Mouse (Mus musculus): Measurements from ENCODE around the gene Slc2a8. TPM values are rescaled to one million over a fixed set of nuclear protein-coding genes. Genes with fewer than 3 reads are reported as not detected.

Gene Slc2a8
- polyA plus RNA-seq, 1 experiment, result 6.7 TPM

DNA sequence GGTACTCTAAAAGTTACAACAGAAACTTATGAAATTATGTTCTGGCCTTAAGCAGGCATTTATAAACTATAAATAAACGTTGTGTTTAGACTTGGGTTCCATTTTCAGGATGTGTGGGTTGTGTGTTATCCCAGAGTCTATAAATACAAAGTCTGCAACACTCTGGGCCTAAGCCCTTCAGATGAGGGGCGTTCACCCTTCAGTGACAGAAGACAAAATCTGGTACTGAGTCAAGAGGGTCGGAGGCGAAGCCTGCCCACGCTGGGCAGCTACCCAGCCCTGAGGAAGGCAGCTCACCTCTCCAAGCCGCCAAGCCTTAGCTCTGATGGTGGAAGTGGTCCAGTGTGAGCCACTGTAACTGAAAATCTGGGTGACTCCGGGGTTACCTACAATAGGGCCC is 20.3 kb upstream of the Slc2a8 start:
- WGBS, result 81% methylated on average over 7 of the region's 7 CpGs
- no peak for TF ChIP-seq CTCF (IDR thresholded peaks at IDR 0.05; ENCODE audit: control insufficient read depth, insufficient read depth, low read length)
- no peak for TF ChIP-seq POLR2A (IDR thresholded peaks at IDR 0.05; ENCODE audit: borderline replicate concordance, control insufficient read depth, low read depth, low read length)
- no peak overlapping the region for H3K27ac ChIP-seq (ENCODE audit: control insufficient read depth, insufficient read depth, low read depth, low read length, poor library complexity)

DNA sequence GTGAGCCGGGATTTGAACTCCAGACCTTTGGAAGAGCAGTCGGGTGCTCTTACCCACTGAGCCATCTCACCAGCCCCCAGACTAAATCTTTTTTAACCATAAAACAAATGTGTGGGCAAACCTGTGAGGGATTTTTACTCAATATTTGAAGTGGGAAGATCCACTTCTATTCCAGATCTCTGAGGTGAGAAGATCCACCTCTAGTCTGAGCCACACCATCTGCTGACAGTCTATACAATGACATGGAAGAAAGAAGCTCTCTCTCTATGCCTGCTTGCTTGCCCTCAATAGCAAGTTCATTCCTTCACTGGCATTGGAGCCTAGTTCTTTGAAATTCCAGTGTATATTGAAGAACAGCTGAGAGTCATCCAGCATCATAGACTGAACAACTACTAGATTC is 17.9 kb upstream of the Slc2a8 start:
- no peak overlapping the region for H3K27ac ChIP-seq (ENCODE audit: control insufficient read depth, insufficient read depth, low read depth, low read length, poor library complexity)
- no peak overlapping the region for H3K4me3 ChIP-seq (replicated peaks; ENCODE audit: control insufficient read depth, low read depth, low read length)
- no peaks in the 10 kb centered on the region for H3K4me1 ChIP-seq (ENCODE audit: control insufficient read depth, insufficient read depth, low read length)
- TF ChIP-seq CTCF (IDR thresholded peaks at IDR 0.05; ENCODE audit: control insufficient read depth, insufficient read depth, low read length) (no peak), POLR2A (IDR thresholded peaks at IDR 0.05; ENCODE audit: borderline replicate concordance, control insufficient read depth, low read depth, low read length) (no peak)
- 75% methylated on average over 2 of the region's 2 CpGs for WGBS

More for the DNA sequence above, 20.3 kb upstream of the Slc2a8 start:
- Histone ChIP-seq H3K4me3 (replicated peaks; ENCODE audit: control insufficient read depth, low read depth, low read length) (no peak overlapping the region), H3K4me1 (ENCODE audit: control insufficient read depth, insufficient read depth, low read length) (no peaks in the 10 kb centered on the region)

DNA sequence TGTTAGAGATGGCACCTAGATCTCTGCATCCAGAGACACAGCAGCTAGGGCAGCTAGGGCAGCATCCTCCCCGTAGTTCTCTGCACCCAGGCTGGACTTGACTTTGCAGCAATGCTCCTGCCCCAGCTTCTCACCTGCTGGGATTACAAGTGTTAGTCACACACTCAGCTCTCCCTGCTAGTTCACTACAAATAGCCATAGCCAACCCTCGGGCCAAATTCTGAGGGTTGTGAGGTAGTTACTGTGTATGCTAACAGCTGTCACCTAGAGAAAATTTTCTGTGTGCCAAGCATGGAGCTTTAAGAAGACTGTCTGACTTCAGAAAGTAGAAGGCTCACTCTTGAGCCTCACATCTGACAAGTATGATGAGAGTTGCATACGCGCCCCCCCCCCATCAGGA is 15.9 kb upstream of the Slc2a8 start:
- no peak overlapping the region for H3K4me3 ChIP-seq (replicated peaks; ENCODE audit: control insufficient read depth, low read depth, low read length)
- H3K27ac ChIP-seq (ENCODE audit: control insufficient read depth, insufficient read depth, low read depth, low read length, poor library complexity), result no peak overlapping the region
- TF ChIP-seq CTCF (IDR thresholded peaks at IDR 0.05; ENCODE audit: control insufficient read depth, insufficient read depth, low read length), result no peak
- TF ChIP-seq POLR2A (IDR thresholded peaks at IDR 0.05; ENCODE audit: borderline replicate concordance, control insufficient read depth, low read depth, low read length), result no peak
- 78% methylated on average over 4 of the region's 4 CpGs for WGBS
- no peaks in the 10 kb centered on the region for H3K4me1 ChIP-seq (ENCODE audit: control insufficient read depth, insufficient read depth, low read length)

DNA sequence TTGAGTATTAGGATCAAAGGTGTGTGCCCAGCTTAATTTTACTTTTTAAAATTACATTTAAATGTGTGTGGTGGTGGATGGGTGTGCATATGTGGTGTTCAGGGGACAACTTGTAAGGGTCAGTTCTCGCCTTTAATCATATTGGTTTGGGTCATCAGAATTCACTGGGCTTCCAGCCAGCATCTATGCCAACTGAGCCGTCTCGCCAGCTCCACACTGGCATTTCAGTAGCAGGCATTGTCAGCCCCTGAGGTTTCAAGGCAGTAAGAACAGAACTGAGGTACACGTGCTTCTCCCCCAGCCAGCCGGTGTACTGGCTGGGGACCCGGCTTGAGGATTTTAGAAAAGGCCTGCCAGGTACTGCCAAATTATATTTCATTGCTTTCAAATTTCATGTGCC is 15.2 kb upstream of the Slc2a8 start:
- TF ChIP-seq POLR2A (IDR thresholded peaks at IDR 0.05; ENCODE audit: borderline replicate concordance, control insufficient read depth, low read depth, low read length), result no peak
- TF ChIP-seq CTCF (IDR thresholded peaks at IDR 0.05; ENCODE audit: control insufficient read depth, insufficient read depth, low read length), result no peak
- Histone ChIP-seq H3K4me1 (ENCODE audit: control insufficient read depth, insufficient read depth, low read length) (no peaks in the 10 kb centered on the region), H3K27ac (ENCODE audit: control insufficient read depth, insufficient read depth, low read depth, low read length, poor library complexity) (no peak overlapping the region), H3K4me3 (replicated peaks; ENCODE audit: control insufficient read depth, low read depth, low read length) (no peak overlapping the region)
- WGBS, result 74% methylated on average over 6 of the region's 6 CpGs

DNA sequence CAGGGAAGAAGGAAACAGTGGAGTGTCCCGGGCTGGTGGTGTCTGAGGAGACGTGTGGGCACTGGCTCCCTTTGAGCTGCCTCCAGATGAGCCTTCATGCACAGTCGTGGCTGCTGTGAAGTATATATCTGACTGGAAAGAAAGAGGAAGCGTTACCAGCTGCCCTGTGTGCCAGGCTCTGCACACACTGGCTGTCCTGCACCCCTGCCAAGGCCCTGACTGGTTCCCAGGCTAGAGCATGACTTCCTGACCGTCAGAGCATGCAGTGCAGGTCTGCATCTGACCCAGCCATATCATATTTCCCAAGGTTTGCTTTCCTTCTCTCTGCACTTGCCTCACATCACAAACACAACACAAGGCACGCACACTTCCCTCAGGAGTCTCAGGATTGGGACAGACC is 10.2 kb upstream of the Slc2a8 start:
- Histone ChIP-seq H3K4me3 (replicated peaks; ENCODE audit: control insufficient read depth, low read depth, low read length) (no peak overlapping the region), H3K27ac (ENCODE audit: control insufficient read depth, insufficient read depth, low read depth, low read length, poor library complexity) (no peak overlapping the region), H3K4me1 (ENCODE audit: control insufficient read depth, insufficient read depth, low read length) (no peaks in the 10 kb centered on the region)
- WGBS, result 8% methylated on average over 6 of the region's 6 CpGs
- TF ChIP-seq POLR2A (IDR thresholded peaks at IDR 0.05; ENCODE audit: borderline replicate concordance, control insufficient read depth, low read depth, low read length) (no peak), CTCF (IDR thresholded peaks at IDR 0.05; ENCODE audit: control insufficient read depth, insufficient read depth, low read length) (no peak)

DNA sequence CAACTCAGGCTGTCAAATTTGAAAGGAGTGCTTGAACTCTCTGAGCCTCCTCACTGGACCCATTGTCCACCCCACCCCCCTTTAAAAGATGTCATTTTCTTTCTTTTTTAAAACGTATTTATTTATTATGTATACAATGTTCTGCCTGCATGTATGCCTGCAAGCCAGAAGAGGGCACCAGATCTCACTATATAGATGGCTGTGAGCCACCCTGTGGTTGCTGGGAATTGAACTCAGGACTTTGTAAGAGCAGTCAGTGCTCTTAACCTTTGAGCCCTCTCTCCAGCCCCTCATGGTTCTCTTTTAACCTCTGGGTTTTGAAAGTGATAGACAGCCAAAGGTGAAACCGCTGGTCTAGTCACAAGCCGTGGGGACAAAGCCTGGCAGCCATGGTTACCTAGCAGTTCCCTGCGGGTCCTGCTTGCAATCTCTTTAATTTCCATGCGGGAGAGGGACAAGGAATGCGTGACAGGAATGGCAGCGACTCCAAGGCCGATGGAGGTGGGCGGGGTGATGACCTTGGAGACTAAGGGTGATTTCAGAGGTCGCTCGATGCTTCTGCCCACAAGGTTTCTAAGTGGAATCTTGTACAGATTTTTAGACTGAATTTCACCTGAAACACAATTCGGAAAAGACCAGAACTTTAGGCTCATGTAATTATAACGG is 8.4 kb upstream of the Slc2a8 start:
- Histone ChIP-seq H3K4me3 (replicated peaks; ENCODE audit: control insufficient read depth, low read depth, low read length) (no peak overlapping the region), H3K4me1 (ENCODE audit: control insufficient read depth, insufficient read depth, low read length) (no peaks in the 10 kb centered on the region), H3K27ac (ENCODE audit: control insufficient read depth, insufficient read depth, low read depth, low read length, poor library complexity) (no peak overlapping the region)
- WGBS, result 75% methylated on average over 13 of the region's 13 CpGs
- TF ChIP-seq CTCF (IDR thresholded peaks at IDR 0.05; ENCODE audit: control insufficient read depth, insufficient read depth, low read length), result peak; percentile 30
- TF ChIP-seq POLR2A (IDR thresholded peaks at IDR 0.05; ENCODE audit: borderline replicate concordance, control insufficient read depth, low read depth, low read length), result no peak

DNA sequence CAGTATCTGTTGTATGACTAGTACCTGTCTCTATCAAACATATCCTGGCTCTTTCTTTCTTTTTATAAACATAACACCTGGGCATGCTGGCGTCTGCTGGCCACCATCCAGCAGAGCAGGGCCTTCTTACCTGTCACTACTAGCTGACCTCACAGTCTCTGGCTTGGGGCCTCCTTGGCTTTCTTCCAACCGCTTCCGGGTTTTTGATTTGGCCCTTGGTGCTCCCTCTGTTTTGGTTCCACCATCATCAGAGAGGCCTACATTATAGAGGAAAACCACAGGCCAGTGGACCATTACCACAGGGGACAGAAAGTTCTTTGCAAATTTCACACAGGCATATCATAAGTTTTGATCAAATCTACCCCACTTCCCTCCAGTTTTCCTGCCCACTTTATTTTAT is 7.5 kb upstream of the Slc2a8 start:
- 13% methylated on average over 3 of the region's 3 CpGs for WGBS
- H3K27ac ChIP-seq (ENCODE audit: control insufficient read depth, insufficient read depth, low read depth, low read length, poor library complexity), result no peak overlapping the region
- no peak overlapping the region for H3K4me3 ChIP-seq (replicated peaks; ENCODE audit: control insufficient read depth, low read depth, low read length)
- no peaks in the 10 kb centered on the region for H3K4me1 ChIP-seq (ENCODE audit: control insufficient read depth, insufficient read depth, low read length)
- TF ChIP-seq POLR2A (IDR thresholded peaks at IDR 0.05; ENCODE audit: borderline replicate concordance, control insufficient read depth, low read depth, low read length) (no peak), CTCF (IDR thresholded peaks at IDR 0.05; ENCODE audit: control insufficient read depth, insufficient read depth, low read length) (no peak)

DNA sequence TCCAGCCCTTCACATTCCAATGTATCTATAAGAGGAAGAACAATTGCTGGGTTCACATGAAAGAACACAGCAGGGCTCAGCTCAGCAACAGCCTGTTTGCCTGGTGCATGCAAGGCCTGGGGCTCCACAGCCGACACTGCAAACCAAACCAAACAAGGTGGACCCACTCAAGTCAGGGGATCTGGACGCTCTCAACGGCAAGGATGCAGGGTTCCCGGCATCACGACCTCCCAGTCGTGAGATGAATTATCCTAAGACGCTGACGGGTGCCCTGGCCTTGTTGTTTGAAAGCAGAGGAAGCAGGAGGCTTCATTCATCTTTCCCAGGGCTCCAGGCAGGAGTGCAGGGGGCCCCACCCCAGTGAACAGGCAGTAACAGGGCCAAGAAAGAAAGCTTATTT is 4.0 kb upstream of the Slc2a8 start:
- no peak overlapping the region for H3K27ac ChIP-seq (ENCODE audit: control insufficient read depth, insufficient read depth, low read depth, low read length, poor library complexity)
- WGBS, result 87% methylated on average over 8 of the region's 8 CpGs
- H3K4me3 ChIP-seq (replicated peaks; ENCODE audit: control insufficient read depth, low read depth, low read length), result no peak overlapping the region
- TF ChIP-seq POLR2A (IDR thresholded peaks at IDR 0.05; ENCODE audit: borderline replicate concordance, control insufficient read depth, low read depth, low read length) (no peak), CTCF (IDR thresholded peaks at IDR 0.05; ENCODE audit: control insufficient read depth, insufficient read depth, low read length) (no peak)
- no peaks in the 10 kb centered on the region; the same call in none of the 2 replicates for H3K4me1 ChIP-seq (ENCODE audit: control insufficient read depth, insufficient read depth, low read length)

DNA sequence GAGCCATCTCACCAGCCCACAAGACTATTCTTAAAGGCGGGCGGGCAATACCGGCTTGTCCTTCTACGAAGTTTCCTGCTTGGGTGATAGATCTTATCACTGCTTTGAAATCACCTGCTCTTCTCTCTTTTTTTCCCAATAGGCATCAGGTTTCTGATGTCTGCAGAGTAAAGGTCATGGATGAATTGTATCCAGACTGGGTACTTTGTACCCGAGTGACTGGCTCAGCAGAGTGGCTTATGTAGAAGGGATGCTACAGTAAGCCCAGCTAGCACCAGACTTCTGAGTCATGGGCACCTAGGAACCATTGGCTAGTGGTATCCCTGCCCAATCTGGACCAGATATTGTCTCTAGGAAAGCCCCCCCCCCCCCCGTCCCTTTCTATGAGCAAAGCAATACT is 1.7 kb upstream of the Slc2a8 start:
- H3K4me3 ChIP-seq (replicated peaks; ENCODE audit: control insufficient read depth, low read depth, low read length), result no peak overlapping the region
- no peaks in the 10 kb centered on the region; the same call in none of the 2 replicates for H3K4me1 ChIP-seq (ENCODE audit: control insufficient read depth, insufficient read depth, low read length)
- no peak for TF ChIP-seq CTCF (IDR thresholded peaks at IDR 0.05; ENCODE audit: control insufficient read depth, insufficient read depth, low read length)
- TF ChIP-seq POLR2A (IDR thresholded peaks at IDR 0.05; ENCODE audit: borderline replicate concordance, control insufficient read depth, low read depth, low read length), result no peak
- WGBS, result 44% methylated on average over 6 of the region's 6 CpGs
- H3K27ac ChIP-seq (ENCODE audit: control insufficient read depth, insufficient read depth, low read depth, low read length, poor library complexity), result no peak overlapping the region

Data from bone marrow, adult 2 months (tissue).